Mouse (Mus musculus) kidney, adult 2 months (tissue): ENCODE data around the gene Rad9a.

ENCODE experiments used
- CTCF ChIP-seq: fragments of 200-500 bp; conservative IDR thresholded peaks from 2 replicates; pipeline ENCODE4 v1.5.1; 2011; ENCODE audit warnings: low read depth, mild to moderate bottlenecking, control low read depth, low read length, moderate library complexity, mixed read lengths; ENCODE audit not compliant: insufficient read depth, insufficient read length
- POLR2A ChIP-seq: fragments of 200-500 bp; IDR thresholded peaks from one replicate; pipeline ENCODE4 v1.6.1; 2011; ENCODE audit warnings: low read depth, low read length, control low read depth

GRCm38 (mm10) chr19:4169378-4169784, 32.1 kb downstream of the Rad9a start:
- peak; percentile 81 for TF ChIP-seq CTCF
- peak; percentile 67 for TF ChIP-seq POLR2A
